Mouse (Mus musculus): ENCODE data around the gene Ripply3.

The Ripply3 gene

GRCm38 (mm10) chr16:94327781-94328711, at the start of gene Ripply3:
Ripply3 (plus strand) TSS chr16:94328420.
- peak; percentile 85 for DNase-seq (ENCODE audit: low spot score)

DNA sequence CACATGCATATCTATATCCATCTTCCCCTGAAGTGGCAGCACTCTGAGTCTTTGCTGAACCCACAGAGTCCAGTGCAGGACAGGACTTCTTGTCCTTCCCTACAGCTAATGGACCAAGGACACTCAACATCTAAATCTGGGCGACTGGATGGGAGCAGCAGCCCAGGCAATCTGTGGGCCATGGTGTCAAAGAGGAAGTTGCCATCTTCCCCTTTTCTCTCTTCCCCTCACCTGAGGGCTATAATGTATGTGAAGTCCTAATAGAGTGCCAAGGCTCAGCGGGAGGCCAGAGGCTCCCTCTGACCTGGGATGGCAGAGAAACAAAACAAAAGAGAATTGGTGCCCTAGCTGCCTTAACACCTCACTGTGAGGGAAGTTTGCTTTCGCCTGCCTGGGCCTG, 44.2 kb upstream of the Ripply3 start:
- no peak for DNase-seq (ENCODE audit: low spot score)

DNA sequence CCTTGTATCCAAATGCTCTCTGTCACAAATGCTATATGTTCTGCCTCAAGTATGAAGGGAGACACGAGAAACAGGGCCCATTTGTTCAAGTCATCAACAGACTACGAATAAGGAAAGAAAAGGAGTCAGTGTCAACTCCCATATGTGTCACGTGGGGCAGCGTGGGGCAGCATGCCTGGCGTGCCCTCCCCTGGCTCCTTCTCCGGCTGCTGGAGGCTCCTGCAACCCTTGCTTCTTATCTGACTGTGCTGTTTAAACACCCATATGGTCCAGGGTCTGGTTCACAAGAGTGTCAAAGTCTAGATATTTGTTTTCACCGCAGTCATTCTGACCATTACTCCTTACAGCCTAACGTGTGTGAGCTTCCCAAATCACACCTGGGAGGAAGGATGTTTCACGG, 40.4 kb upstream of the Ripply3 start:
- no peak for DNase-seq (ENCODE audit: low spot score)

DNA sequence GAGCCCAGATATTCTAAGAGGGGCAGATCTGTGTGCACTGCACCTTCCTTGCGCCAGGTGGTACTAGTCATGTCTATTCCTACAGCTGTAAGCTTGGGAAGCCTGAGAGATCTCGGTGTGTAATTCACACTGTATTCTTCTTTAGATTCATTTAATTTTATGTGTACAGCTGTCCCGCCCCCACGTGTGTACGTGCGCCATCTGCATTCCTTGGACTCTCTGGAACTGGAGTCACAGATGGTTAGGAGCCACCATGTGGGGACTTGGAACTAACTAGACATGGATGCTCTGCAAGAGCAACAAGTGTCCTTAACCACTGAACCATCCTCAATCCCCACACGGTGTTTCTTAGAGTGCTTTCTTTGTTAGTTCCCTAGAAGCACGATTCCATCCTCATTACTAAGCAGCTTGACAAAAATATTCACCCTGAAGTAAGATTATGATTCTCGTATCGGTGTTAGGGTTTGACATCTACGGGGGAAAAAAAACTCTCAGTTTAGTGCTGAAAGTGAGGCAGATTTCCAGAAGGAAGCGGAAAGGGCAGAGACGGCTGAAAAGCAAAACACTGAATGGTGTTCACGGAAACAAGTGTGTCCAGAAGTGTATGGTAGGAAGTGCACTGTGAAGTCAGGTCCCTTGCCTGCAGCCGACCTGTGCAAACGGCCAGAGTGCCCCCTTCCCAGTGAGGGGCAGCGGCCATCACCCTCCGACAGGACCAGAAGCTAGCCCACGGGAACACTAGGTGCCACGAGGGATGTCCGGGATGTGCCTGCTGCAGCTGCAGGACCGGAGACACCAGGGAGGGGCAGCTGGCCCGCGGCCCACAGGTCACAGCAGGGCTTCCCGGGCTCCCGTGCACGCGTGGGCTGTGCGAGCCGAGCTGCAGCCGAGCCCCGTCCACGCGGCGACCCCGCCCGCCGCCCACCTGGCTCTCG, 38.8 kb upstream of the Ripply3 start:
- no peak for DNase-seq (ENCODE audit: low spot score)

- peak; percentile 75 for DNase-seq (ENCODE audit: low spot score)
Measured at GRCm38 (mm10) chr16:94290073-94290999, 37.9 kb upstream of the Ripply3 start.

DNA sequence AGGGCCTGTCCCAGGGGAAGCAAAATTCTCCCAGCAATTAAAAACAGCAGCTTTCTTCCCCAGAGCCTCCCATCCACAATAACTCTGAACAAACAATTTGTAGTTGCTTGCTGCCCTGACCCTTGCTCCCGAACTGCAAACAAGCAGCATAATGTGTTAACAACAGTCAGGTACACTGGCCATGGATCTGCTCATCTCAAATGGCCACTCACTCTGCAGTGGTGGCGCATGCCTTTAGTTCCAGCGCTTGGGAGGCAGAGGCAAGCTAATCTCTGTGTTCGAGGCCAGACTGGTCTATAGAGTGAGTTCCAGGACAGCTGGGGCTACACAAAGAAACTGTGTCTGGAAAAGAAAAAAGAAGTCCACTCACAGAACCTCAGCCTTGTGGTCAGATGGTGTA, 37.1 kb upstream of the Ripply3 start:
- no peak for DNase-seq (ENCODE audit: low spot score)

- DNase-seq (ENCODE audit: low spot score), result no peak
Measured at GRCm38 (mm10) chr16:94298081-94298480, 30.1 kb upstream of the Ripply3 start.

DNA sequence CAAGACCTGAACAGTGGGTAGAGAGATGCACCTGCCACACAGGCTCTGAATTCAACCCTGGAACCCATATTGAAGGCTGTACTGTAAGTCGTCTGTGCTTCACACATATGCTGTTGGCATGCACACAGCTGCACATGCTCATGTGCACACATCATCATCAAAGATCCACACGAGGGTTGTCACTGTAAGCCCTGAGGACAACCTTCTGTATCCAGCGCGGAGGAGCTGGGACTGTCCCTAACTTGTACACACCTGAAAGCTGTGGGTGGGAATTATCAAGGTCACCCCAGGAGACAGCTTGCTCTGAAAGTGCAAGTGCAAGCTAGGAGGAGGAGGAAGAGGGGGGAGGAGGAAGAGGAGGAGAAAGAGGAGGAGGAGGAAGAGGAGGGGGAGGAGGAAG, 29.0 kb upstream of the Ripply3 start:
- DNase-seq (ENCODE audit: low spot score), result no peak

DNA sequence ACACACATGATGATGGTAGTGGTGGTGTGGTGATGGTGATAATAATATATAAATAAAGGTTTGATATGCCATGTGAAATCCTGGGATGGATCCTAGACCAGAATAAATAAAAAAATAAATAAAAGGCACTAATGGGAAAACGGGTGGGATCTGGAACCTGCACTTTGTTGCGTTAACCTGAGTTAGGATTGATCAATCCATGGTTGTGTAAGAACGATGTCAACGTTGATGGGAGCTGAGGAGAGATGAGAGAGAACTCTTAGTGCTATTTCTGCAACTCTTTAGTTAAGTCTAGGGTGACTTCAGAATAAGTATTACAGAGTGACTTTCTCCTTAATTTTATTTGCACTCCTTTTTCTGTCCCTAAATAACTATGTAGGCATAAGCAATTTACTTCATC, 27.0 kb upstream of the Ripply3 start:
- no peak for DNase-seq (ENCODE audit: low spot score)

DNA sequence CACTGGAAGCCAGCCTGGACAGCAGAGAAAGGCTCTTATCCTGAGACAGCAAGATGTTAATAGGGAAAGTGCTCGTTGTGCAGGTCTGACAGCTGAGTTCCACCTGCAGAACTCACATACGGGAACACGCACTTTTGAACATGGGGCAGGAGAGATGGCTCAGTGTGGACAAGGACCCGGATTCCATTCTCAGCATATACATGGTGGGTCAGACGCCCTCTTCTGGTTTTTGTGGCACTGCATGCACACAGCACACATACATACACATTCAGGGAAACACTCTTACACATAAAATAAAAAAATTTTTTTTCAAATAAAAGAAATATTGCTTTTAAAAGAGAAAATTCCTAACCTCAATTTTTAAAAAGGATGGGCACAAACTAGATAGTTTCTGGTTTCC, 26.5 kb upstream of the Ripply3 start:
- no peak for DNase-seq (ENCODE audit: low spot score)

GRCm38 (mm10) chr16:94302274-94303202, 25.7 kb upstream of the Ripply3 start:
- peak; percentile 9 for DNase-seq (ENCODE audit: low spot score)

DNA sequence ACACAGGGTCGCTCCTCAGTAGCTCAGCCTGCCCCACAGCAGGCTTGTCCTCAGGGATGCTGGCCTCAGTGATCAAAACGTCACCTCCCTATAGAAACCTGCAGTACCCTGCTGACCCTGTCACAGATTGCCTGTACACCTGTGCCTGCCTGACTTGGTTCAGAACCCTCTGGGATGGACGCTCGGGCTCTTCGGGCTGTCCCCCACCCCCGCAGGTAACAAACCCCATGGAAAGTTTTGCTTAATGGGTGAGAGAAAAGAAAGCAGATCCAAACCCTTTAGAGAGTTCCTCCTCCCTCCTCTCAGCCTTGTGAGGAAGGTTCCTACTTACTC, 25.1 kb upstream of the Ripply3 start:
- DNase-seq (ENCODE audit: low spot score), result no peak

DNA sequence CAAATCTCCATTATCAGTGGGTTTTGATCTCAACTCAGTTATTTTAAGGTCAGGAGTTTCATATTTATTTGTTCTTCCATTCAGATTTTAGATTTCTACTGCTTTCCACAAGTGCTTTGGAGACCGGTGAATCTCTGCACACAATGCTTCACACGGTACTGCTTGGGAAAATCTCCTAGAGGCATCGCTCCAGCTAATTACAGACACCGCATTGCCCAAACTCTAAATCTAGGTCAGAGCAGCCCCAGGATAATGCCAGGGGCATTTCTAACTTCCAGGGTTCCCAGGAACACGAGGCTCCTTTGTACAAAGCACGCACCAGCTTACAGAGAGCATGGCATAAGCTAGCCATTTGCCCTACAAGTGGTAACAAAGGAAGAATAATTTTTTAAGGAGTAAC, 20.7 kb upstream of the Ripply3 start:
- no peak for DNase-seq (ENCODE audit: low spot score)

- DNase-seq (ENCODE audit: low spot score), result no peak
Measured at GRCm38 (mm10) chr16:94307942-94308341, 20.3 kb upstream of the Ripply3 start.

DNA sequence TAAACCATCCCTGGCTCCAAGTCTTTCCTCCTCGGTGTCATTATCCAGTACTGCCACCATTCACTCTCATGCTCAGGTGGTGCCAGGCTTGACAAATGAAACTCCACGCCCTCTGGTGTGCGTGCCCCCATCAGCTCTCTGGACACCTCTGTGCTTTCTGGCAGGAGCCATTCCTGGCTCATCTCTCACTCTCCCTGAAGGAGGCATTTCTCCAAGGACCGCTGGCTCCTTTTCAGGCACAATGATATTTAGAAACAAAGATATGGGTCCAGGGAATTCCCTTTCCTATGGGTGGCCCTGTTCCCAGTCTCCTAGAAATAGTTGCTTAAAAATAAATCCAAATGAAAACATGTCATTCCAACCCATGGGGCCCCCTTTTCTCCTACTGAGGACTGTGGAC, 19.2 kb upstream of the Ripply3 start:
- DNase-seq (ENCODE audit: low spot score), result no peak

DNA sequence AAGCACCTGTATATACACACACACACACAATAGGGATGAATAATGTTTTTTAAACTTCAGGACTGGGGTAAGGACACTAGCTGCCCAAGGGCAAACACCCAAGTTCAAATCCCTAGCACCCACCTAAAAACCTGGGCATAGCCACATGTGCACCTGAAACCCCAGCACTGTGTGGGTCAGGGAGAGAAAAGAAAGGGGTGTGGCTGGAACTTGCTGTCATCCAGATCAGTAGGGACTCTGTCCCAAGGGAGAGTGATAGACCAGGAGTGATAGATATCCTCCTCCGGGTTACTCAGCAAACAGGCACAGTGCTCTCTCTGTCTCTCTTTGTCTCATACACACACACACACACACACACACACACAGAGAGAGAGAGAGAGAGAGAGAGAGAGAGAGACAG, 16.8 kb upstream of the Ripply3 start:
- DNase-seq (ENCODE audit: low spot score), result no peak

DNA sequence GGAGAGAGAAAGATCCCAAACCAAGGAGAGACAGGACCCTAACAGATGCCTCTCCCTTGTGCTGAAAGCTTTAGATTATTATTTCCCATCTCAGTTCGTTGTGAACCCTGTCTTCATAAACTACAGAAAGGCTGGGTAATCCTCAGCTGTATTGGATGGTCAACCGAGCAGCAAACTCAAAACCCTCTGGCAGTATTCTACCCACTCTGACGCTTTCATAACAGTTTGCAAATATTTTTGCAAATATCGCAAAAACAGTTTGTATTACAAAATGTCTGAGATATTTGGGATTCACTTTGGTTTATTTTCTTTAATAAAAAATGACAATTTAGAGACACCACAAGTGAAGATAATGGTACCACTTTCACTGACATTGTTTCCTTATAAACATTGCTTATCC, 16.3 kb upstream of the Ripply3 start:
- no peak for DNase-seq (ENCODE audit: low spot score)

DNA sequence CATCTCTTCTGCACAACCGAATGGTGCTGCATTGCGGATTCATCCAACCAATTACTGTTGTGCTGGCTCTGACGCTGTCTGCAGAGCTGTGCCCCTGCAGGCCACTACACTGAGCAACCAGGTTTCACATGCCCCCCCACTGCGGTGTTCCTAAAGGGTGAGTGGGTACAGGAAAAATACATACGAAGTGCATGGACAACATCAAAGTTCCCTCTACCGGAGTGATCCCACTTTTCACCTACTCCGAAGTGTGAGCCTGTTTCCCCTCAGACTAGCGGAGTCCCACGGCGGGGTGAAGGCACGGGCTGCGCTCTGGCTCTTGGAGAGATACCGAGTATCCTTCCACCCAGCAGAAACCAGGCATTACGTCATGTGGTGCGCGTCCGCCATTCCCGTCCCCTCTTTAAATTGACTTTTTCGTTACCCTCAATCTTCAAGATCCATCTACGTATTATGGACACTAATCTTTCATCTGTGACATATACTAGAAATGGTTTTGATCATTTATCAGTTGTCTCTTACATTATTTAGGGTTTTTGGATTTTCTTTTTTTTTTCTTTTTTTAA, 15.5 kb upstream of the Ripply3 start:
- DNase-seq (ENCODE audit: low spot score), result peak; percentile 81

DNA sequence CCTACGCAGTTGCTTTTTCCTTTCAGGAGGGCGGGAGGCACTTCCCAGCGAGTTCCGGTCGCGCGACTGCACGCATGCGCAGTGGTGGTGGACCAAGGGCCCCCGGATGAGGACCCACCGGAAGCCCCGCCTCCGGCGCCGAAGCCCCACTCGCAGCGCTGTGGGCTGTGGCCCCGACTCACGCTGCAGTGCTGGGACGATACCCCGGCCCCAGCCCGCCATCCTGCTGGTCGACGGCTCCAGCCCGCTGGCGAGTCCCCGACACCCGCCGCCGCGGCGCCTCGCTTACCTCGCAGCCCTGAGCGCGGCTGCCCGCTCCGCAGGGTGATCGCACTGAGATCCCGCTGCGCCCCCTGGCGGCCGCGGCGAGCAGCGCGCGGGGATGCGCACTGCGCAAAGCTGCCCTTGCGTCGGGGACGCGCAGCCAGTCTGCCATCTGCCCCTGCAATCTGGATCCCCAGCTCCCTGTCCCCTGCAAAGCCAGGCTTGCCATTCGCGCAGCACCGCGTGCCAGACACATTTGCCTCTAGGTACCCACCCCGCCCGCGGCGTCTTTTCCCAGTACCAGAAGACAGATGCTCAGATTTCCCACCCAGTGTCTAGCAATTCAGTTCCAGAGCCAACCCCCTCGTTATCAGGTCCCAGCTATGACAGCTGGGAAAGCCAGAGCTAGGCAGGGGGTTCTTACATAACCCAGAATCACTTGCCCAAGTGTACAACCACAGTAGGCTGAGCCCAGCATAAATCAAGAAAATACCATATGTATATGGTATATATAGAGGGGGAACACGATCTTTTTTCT, 14.8 kb upstream of the Ripply3 start, which contains the start of gene Hlcs:
Gene Hlcs, minus strand, starts transcription at position 343 of the 802 bp plus-strand sequence.
- peak; percentile 97 for DNase-seq (ENCODE audit: low spot score)
